Mouse (Mus musculus) limb, embryonic 15.5 days (tissue): ENCODE measurements at regions not wholly inside any gene's neighbourhood (a gene's known extent, or its start where the extent isn't known, plus 50 kb on each side); places are given as distances from the start of the nearest gene placed in this dataset.

Source experiments
- ATAC-seq: fragments of 200-750 bp; cut with Nextera tagmentation; 2 replicates; pipeline ENCODE4 v1.8.0; 2017; ENCODE audit warnings: low read depth, moderate TSS enrichment; ENCODE audit not compliant: insufficient number of reproducible peaks, low FRiP score, low TSS enrichment
- H3K27ac ChIP-seq: fragments of 300-500 bp; sonication (generic); 2 replicates; pipeline ENCODE4 v1.5.1; 2015; ENCODE audit warnings: moderate library complexity, mild to moderate bottlenecking, inconsistent platforms
- H3K27me3 ChIP-seq: fragments of 300-500 bp; sonication (generic); 2 replicates; pipeline ENCODE4 v1.6.1; 2015; ENCODE audit warnings: inconsistent platforms
- H3K36me3 ChIP-seq: fragments of 300-500 bp; sonication (generic); 2 replicates; pipeline ENCODE4 v1.6.1; 2015; ENCODE audit warnings: inconsistent platforms
- H3K4me1 ChIP-seq: fragments of 300-500 bp; sonication (generic); 2 replicates; pipeline ENCODE4 v1.6.1; 2015; ENCODE audit warnings: inconsistent platforms
- H3K4me2 ChIP-seq: fragments of 300-500 bp; sonication (generic); 2 replicates; pipeline ENCODE4 v1.6.1; 2015; ENCODE audit warnings: mild to moderate bottlenecking, inconsistent platforms
- H3K4me3 ChIP-seq: fragments of 300-500 bp; sonication (generic); 2 replicates; pipeline ENCODE4 v1.5.1; 2015; ENCODE audit warnings: mild to moderate bottlenecking, inconsistent platforms
- H3K9ac ChIP-seq: fragments of 300-500 bp; sonication (generic); 2 replicates; pipeline ENCODE4 v1.6.1; 2015; ENCODE audit warnings: inconsistent platforms
- H3K9me3 ChIP-seq: fragments of 300-500 bp; sonication (generic); 2 replicates; pipeline ENCODE4 v1.6.1; 2016; ENCODE audit warnings: inconsistent platforms
- WGBS: fragments of 180-500 bp; shearing (Covaris S2); methylation state at CpG from one replicate; pipeline ENCODE4 v1.1.7; 2015; 5-methylcytosine and 5-hydroxymethylcytosine counted together

DNA sequence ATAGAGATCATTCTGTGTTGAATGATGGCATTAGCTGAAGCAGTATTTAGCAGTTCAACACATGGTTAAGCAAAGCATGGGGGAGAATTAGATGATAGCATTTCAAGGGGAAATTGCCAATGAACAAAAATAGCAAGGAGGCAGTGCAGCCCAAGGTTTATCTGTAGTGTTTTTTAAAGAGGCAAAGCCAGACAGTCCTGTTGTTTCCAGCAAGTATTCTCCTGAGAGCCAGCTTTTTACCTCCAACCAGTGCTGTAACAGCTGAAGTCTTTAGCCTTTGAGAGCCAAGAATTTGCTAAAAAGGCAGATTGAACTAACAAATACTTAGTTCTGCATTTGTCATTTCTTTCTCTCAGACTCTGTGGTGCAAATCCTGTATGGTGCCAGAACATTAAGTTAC is 305.1 kb upstream of the Arx start:
- no peak for ATAC-seq
- Histone ChIP-seq H3K9ac (no peak overlapping the region), H3K9me3 (no peaks in the 10 kb centered on the region), H3K36me3 (no peaks in the 10 kb centered on the region), H3K4me1 (no peaks in the 10 kb centered on the region), H3K27me3 (no peaks in the 10 kb centered on the region), H3K4me2 (no peak overlapping the region), H3K27ac (no peak overlapping the region), H3K4me3 (no peak overlapping the region)

DNA sequence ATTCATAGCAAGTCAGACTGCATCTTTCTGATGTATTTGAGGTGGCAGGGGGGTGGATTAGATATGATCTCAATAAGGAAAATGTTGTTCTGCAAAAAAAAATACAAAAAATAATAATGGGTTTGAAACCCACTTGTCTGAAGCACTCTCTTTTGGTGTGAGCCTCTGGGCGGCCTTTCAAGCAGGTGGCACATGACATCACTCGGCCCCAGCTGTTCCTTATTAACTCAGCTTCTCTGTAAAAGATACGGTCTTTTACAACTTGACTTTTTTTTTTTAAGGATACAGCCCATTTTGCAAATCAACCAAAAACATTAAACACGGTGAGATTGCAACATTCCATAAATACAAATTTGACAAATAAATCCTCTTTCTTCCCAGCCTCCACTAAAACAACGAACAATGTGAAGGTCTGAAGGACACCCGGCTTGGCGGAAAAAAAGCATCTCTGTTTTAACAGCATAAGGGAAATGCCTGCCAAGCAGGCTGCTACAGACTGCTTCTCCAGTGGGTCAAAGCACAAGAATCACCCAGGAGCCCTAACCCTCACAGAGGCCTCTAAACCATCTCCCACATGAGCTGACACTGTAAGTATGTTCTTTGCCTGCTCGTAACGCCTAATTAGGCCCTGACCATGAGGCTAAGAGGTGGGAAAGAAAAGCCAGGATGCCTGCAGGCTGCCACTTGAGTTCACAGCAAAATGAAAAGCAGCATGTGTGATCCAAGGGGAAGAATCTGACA is 283.8 kb upstream of the Arx start:
- WGBS, result 44% methylated on average over 9 of the region's 9 CpGs

DNA sequence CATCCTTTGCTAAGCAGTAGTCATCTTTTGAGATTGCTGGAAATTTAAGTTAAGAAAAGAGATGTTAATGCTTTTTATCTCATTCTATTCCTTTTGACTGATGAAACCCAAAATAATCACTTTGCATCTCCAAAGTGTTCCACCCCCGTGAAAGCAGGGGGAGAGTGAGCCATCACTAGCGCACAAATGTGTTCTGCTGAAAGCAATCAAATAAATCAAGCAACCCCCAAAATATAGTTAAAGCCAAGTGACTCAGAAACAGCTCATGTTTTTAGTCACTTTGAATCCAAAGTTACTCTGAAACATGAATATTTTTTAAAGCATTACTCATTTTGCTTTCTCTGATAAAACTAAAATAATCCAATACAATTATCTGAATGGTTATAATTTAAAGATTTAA is 279.6 kb upstream of the Arx start:
- 62% methylated on average over 2 of the region's 2 CpGs for WGBS
- ATAC-seq, result no peak
- H3K4me1 ChIP-seq, result no peaks in the 10 kb centered on the region
- no peak overlapping the region for H3K4me2 ChIP-seq
- H3K4me3 ChIP-seq, result no peak overlapping the region
- no peak overlapping the region for H3K9ac ChIP-seq
- no peak overlapping the region for H3K27ac ChIP-seq
- H3K36me3 ChIP-seq, result no peaks in the 10 kb centered on the region
- H3K9me3 ChIP-seq, result no peaks in the 10 kb centered on the region
- no peaks in the 10 kb centered on the region for H3K27me3 ChIP-seq

More for the DNA sequence above, 283.8 kb upstream of the Arx start:
- Histone ChIP-seq H3K27me3 (no peaks in the 10 kb centered on the region), H3K4me3 (no peak overlapping the region), H3K4me1 (no peaks in the 10 kb centered on the region), H3K36me3 (no peaks in the 10 kb centered on the region), H3K4me2 (no peak overlapping the region), H3K9ac (no peak overlapping the region), H3K9me3 (no peaks in the 10 kb centered on the region), H3K27ac (no peak overlapping the region)
- ATAC-seq, result no peak

DNA sequence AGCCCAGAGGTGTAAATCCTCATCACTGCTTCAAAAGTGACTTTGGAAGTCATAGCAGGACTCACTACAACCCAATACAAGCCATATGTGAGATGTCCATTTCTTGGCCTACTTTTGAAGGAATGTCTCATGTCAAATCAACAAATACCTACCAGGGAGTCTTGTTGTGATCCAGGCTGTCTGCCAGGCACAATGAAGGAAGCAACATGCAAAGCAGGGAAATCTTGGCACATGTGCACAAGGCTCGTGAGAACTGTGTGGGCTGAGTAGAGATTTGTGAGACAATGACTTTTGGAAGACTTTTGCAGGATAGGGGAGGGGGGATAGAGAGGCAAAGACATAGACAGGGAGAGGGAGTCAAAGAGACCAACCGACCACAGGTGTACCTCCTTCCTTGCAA is 274.7 kb upstream of the Arx start:
- Histone ChIP-seq H3K9me3 (no peaks in the 10 kb centered on the region), H3K4me2 (no peak overlapping the region), H3K36me3 (no peaks in the 10 kb centered on the region), H3K9ac (no peak overlapping the region), H3K27ac (no peak overlapping the region), H3K4me1 (no peaks in the 10 kb centered on the region), H3K27me3 (no peaks in the 10 kb centered on the region), H3K4me3 (no peak overlapping the region)
- 59% methylated on average over 2 of the region's 2 CpGs for WGBS
- ATAC-seq, result no peak

DNA sequence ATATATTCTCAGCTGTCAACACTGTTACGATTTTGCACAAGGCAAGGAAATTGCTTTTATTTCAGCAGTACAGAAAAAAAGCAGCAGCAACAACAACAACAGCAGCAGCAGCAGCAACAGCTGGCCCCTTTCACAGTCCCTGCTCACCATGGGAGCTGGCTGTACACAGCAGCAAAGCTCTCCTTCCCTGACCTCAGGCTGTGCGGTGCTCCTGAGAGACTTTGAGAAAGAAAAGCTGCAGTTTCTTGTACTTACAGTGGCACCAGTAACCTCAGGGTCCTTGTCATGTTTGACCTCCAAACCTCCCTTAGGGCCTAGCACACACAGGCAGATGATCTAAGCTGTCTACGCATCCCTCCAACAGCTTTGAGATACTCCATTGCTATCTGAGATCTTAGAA is 269.9 kb upstream of the Arx start:
- 69% methylated on average over 3 of the region's 3 CpGs for WGBS
- Histone ChIP-seq H3K4me1 (no peaks in the 10 kb centered on the region), H3K4me3 (no peak overlapping the region), H3K27ac (no peak overlapping the region), H3K4me2 (no peak overlapping the region), H3K27me3 (no peaks in the 10 kb centered on the region), H3K9ac (no peak overlapping the region), H3K36me3 (no peaks in the 10 kb centered on the region), H3K9me3 (no peaks in the 10 kb centered on the region)
- ATAC-seq, result no peak

DNA sequence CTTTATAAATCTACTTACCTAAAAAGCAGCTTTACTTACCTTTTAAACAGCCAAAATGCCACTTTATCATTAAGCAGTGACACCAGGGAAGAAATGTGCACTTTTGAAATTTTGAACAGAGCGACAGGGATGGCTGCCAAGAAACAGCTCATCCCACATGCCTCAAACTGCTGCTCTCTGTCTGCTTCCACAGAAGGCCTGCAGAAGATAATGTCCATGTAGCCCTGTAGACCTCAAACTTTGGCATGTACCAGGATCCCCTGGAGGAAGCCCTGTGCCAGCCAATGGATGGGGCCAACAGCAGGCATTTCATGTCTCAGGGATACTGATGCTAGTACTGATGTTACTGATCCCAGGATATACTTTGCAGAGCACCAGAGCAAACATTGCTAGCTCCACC is 245.1 kb upstream of the Arx start:
- Histone ChIP-seq H3K9me3 (no peaks in the 10 kb centered on the region), H3K4me3 (no peak overlapping the region), H3K27me3 (no peaks in the 10 kb centered on the region), H3K4me2 (no peak overlapping the region), H3K4me1 (no peaks in the 10 kb centered on the region), H3K27ac (no peak overlapping the region), H3K9ac (no peak overlapping the region), H3K36me3 (no peaks in the 10 kb centered on the region)
- WGBS, result 83% methylated on average over 1 of the region's 1 CpGs
- ATAC-seq, result no peak

DNA sequence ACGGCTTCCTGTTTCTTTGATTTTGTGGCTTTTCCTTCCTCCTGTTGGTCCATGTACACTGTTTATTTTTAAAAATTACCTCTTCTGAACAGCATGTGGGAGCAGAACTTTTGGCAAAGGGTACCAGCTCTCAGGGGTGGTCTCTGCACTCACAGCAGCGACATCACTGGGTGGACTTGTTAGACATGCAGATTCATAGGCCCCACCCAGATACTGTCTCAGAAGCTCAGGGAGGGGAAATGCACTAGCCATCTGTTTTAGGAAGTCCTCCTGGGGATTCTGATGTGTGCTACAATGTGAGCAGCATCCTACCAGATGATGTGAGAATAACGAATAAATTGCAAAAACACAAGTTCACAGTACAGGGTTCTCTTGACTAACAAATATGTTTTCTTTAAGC is 243.5 kb upstream of the Arx start:
- ATAC-seq, result no peak
- no peak overlapping the region for H3K4me2 ChIP-seq
- no peaks in the 10 kb centered on the region for H3K9me3 ChIP-seq
- H3K4me3 ChIP-seq, result no peak overlapping the region
- whole genome bisulfite sequencing, result 48% methylated on average over 3 of the region's 3 CpGs
- H3K27me3 ChIP-seq, result no peaks in the 10 kb centered on the region
- no peak overlapping the region for H3K27ac ChIP-seq
- no peaks in the 10 kb centered on the region for H3K4me1 ChIP-seq
- no peak overlapping the region for H3K9ac ChIP-seq
- H3K36me3 ChIP-seq, result no peaks in the 10 kb centered on the region

DNA sequence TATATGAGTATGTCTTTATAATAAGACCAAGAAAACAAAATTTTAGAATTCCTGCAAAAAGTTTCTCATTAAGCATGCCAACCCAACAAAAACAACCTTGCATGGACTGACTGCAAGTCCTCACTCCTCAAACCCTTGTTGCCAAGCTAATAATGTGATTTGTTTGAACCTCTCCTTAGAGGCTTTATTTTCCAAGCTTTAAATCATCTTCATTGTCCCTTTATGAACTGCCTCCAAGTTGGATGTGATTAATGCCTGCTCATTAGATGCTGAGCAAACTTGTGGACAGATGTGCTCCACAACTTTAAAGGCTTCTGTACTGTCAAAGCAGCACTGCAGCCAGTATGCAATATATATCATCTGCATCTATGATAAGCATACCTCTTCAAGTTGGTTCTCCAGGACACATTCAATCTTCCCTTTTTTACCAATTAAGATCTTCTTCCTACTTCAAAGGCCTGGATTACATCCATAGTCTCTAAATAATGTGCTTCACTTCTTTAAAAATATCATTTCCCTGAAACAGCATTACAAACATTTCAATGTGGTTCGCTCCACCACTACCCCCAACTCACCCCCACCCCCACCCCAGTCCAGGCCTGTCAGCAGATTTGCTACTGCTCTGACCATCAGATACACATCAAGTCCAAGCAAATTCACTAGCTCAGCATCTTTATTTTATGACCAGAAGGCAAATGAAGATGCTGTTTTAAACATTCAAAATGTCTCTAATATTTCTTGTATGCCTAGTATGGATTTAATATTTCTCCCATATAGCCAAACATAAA is 237.1 kb upstream of the Arx start:
- Histone ChIP-seq H3K27ac (no peak overlapping the region), H3K4me3 (no peak overlapping the region), H3K9ac (no peak overlapping the region), H3K9me3 (no peaks in the 10 kb centered on the region), H3K4me1 (no peaks in the 10 kb centered on the region), H3K36me3 (no peaks in the 10 kb centered on the region), H3K4me2 (no peak overlapping the region), H3K27me3 (no peaks in the 10 kb centered on the region)
- WGBS, result 89% methylated on average over 1 of the region's 1 CpGs
- no peak for ATAC-seq

DNA sequence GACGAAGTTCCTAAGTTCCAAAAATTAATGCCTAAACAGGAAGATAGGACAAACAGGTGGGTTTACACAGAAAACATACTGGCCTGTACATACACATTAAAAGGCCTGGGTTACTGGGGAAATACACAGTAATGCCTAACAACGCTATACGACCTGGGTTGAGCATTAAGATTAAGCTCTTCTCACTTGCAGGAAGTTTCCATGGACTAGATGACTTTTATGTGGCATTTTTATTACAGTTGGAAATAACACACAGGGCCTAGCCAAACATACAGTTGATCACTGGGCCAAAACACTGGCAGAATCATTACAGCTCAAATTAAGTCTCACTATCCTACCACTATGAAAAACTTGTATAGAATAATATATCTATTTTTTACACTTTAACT is 236.5 kb upstream of the Arx start:
- Histone ChIP-seq H3K27me3 (no peaks in the 10 kb centered on the region), H3K9me3 (no peaks in the 10 kb centered on the region), H3K9ac (no peak overlapping the region), H3K4me3 (no peak overlapping the region), H3K27ac (no peak overlapping the region), H3K4me1 (no peaks in the 10 kb centered on the region), H3K4me2 (no peak overlapping the region), H3K36me3 (no peaks in the 10 kb centered on the region)
- WGBS, result 55% methylated on average over 3 of the region's 3 CpGs
- no peak for ATAC-seq

DNA sequence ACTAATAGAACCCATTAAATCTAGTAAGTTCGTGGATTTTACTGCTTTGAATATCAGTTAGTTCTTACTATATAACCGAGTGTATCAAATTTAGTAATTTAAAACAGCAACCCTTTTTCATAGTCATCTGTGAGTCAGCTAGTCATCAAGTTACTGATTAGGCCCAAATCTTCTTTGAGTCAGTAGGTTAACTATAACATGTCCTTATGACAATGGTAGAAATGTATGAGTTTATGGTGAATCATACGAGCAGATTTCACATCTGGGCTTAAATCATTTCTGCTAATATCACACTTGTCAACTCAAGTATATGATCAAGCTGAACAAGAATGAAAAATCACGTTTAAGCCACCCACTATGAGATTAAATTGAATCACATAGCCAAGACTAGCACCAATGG is 226.7 kb upstream of the Arx start:
- Histone ChIP-seq H3K27ac (no peak overlapping the region), H3K4me3 (no peak overlapping the region), H3K27me3 (no peaks in the 10 kb centered on the region), H3K4me1 (no peaks in the 10 kb centered on the region), H3K9ac (no peak overlapping the region), H3K4me2 (no peak overlapping the region), H3K36me3 (no peaks in the 10 kb centered on the region), H3K9me3 (no peaks in the 10 kb centered on the region)
- ATAC-seq, result no peak
- 74% methylated on average over 4 of the region's 4 CpGs for whole genome bisulfite sequencing

DNA sequence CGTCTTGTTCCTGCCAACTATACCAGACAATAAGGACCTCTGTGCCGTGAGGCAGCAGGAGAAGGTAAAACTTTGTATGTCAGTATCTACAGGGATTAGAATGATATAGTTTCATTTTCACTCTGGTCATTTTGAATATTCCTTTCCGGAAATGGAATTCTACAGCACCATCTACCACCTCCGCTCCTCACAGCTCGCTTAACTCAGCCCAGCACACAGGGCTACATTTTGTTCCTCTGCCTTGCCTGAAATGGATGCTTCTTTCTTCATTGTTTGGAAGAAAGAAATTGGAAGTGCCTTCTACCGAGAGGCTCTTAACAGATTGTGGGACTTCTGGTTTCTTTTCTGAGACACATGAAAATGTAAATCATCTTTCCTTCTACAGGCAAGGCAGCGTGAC is 217.4 kb upstream of the Arx start:
- Histone ChIP-seq H3K36me3 (no peaks in the 10 kb centered on the region), H3K27ac (no peak overlapping the region), H3K4me2 (no peak overlapping the region), H3K4me1 (no peaks in the 10 kb centered on the region), H3K9ac (no peak overlapping the region), H3K27me3 (0 out of 2 replicates have a peak, but pooled peaks cover 3% of the 10 kb centered on the region), H3K9me3 (no peaks in the 10 kb centered on the region), H3K4me3 (no peak overlapping the region)
- no peak for ATAC-seq
- 58% methylated on average over 7 of the region's 7 CpGs for WGBS

DNA sequence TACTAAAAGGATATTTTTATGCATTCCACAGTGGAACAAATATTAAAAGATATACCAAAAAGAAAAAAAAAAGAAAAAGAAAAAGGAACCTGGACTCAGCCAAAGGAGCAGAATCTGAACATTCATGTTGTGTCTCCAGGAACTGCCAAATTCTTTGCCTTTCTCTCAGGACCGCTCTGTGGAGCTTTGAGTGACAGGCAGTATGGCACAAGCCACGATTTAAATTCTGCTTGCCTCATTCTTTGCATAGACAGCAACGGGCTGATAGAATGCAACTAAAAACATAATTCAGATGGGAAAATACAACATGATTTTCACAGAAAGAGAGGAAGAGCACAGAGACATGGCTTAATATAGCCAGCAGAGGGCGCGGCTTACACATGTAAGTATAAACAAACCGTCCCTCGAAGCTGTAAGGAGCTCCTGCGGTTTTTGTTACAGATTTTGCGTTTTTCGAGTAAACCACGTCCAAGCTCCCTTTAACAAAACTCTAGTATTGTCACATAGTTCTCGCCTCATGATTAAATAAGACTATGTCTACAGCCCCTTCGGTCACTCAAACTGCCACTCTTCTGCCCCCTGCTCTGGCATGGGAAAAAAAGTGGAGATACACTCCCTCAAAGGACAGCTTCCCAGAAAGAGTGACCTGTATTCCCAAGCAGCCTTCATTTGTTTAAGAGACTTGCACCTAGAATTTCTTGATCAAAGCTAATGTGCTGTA is 216.5 kb upstream of the Arx start:
- no peaks in the 10 kb centered on the region for H3K9me3 ChIP-seq
- H3K9ac ChIP-seq, result no peak overlapping the region
- no peaks in the 10 kb centered on the region for H3K4me1 ChIP-seq
- peak overlapping the region; percentile 9; the same call in 1 of the 2 replicates for H3K4me3 ChIP-seq
- H3K4me2 ChIP-seq, result peak overlapping the region; percentile 26; the same call in 1 of the 2 replicates
- H3K36me3 ChIP-seq, result no peaks in the 10 kb centered on the region
- 0 out of 2 replicates have a peak, but pooled peaks cover 3% of the 10 kb centered on the region for H3K27me3 ChIP-seq
- H3K27ac ChIP-seq, result no peak overlapping the region
- ATAC-seq, result no peak
- 19% methylated on average over 13 of the region's 13 CpGs for WGBS
